Mouse (Mus musculus) forebrain, embryonic 14.5 days (tissue): ENCODE measurements around the gene Ndufa7. TPM values are rescaled to one million over a fixed set of nuclear protein-coding genes. Genes with fewer than 3 reads are reported as not detected.
A peak's percentile ranks its signal among the peaks of the same experiment; 100 is the strongest.

Experiments used
- ATAC-seq: fragments of 200-750 bp; cut with Nextera tagmentation; 2 replicates; pipeline ENCODE4 v1.8.0; 2017; ENCODE audit warnings: mild to moderate bottlenecking, moderate library complexity
- DNase-seq: peaks from one replicate; pipeline ENCODE4 v3.0.0-alpha.2; 2015; ENCODE audit warnings: low spot score
- H3K27ac ChIP-seq: fragments of 300-500 bp; sonication (generic); 2 replicates; pipeline ENCODE4 v1.5.1; 2014; ENCODE audit warnings: low read depth, mild to moderate bottlenecking, control low read depth, low read length, moderate library complexity
- H3K27me3 ChIP-seq: fragments of 300-500 bp; sonication (generic); replicated peaks from 2 replicates; pipeline ENCODE4 v1.6.1; 2014; ENCODE audit warnings: low read length, control low read depth, mixed read lengths; ENCODE audit not compliant: control insufficient read depth, insufficient read depth
- H3K36me3 ChIP-seq: fragments of 300-500 bp; sonication (generic); 2 replicates; pipeline ENCODE4 v1.6.1; 2014; ENCODE audit warnings: low read length, control low read depth; ENCODE audit not compliant: control insufficient read depth, insufficient read depth
- H3K4me1 ChIP-seq: fragments of 300-500 bp; sonication (generic); 2 replicates; pipeline ENCODE4 v1.6.1; 2014; ENCODE audit warnings: antibody characterized with exemption, low read length, control low read depth; ENCODE audit not compliant: control insufficient read depth, insufficient read depth
- H3K4me2 ChIP-seq: fragments of 300-500 bp; sonication (generic); 2 replicates; pipeline ENCODE4 v1.6.1; 2014; ENCODE audit warnings: mild to moderate bottlenecking, control low read depth, low read length
- H3K4me3 ChIP-seq: fragments of 300-500 bp; sonication (generic); 2 replicates; pipeline ENCODE4 v1.5.1; 2014; ENCODE audit warnings: low read depth, low read length, control low read depth
- H3K9ac ChIP-seq: fragments of 300-500 bp; sonication (generic); 2 replicates; pipeline ENCODE4 v1.6.1; 2014; ENCODE audit warnings: mild to moderate bottlenecking, low read length, control low read depth, moderate library complexity
- H3K9me3 ChIP-seq: fragments of 300-500 bp; sonication (generic); replicated peaks from 2 replicates; pipeline ENCODE4 v1.6.1; 2016; ENCODE audit warnings: low read length, control low read depth, mixed read lengths; ENCODE audit not compliant: control insufficient read depth
- WGBS: fragments of 180-500 bp; shearing (Covaris S2); extraction: QIAGEN DNeasy Blood & Tissue Kit; methylation state at CpG from one replicate; pipeline ENCODE4 v1.1.7; 2014; 5-methylcytosine and 5-hydroxymethylcytosine counted together
- polyA plus RNA-seq: library from polyadenylated mRNA; unstranded; fragments of >200 nt; fragmentation: Nextera tagmentation; extraction: Ambion mirVana; gene quantifications from 2 replicates; pipeline ENCODE4 v1.2.1, GENCODE M21; 2014

Ndufa7 gene
- polyA plus RNA-seq, result 461 and 608 TPM in 2 replicates

DNA sequence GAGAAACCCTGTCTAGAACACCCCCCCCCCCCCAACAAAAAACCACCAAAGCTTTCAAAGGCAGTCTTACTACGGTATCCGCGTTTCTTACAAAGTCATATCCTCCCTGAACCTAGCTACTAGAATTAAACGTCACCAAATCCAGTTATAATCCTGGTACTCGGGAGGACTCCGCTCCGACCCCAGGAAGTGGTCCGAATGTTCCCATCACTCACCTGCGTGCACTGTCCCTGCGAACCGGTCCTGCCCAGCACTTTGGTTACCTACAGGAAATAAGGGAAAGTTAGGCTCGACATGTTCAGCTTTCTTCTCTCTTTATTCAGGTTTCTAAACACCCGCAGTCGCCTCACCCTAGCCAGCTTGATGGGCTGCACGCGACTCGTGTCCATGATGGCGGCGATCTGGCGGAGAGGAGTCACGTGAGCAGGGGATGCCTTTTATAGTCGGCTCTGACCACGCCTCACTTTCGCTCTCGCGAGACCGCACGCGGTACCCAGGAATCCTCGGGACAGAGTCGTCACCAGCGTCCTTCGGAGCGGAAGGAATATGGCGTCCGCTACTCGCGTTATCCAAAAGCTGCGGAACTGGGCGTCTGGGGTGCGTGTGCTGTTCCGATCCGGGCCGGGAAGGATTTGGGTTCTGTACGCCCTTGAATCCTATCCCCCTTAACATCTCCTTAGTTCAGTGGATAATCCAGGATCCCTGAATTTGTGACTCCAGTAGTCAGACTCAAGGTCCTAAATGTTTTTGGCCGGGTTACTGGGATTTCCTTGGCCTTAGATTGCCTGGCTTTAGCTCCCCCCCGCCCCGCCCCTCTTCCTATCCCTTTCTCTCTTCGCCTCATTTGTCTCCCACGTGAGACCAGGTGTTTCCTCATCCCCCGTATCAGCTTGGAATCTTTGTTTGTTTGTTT, at the start of gene Ndufa7, which contains the start of gene Rps28:
Gene Ndufa7, plus strand, starts transcription at position 489 of the 913 bp plus-strand sequence.
Gene Rps28, minus strand, starts transcription at position 479 of the 913 bp plus-strand sequence.
- Histone ChIP-seq H3K4me3 (peak within 1 kb of the TSS; percentile 65), H3K27me3 (no peaks in the 10 kb centered on the region), H3K4me1 (peaks cover 12% of the 10 kb centered on the region), H3K9ac (peak within 1 kb of the TSS; percentile 78), H3K4me2 (peak within 1 kb of the TSS; percentile 93), H3K27ac (peak within 1 kb of the TSS; percentile 56; the same call in 1 of the 2 replicates), H3K9me3 (no peaks in the 10 kb centered on the region), H3K36me3 (peaks cover 57% of the 10 kb centered on the region)
- ATAC-seq (peak; percentile 96), DNase-seq (peak; percentile 98)
- 1% methylated on average over 51 of the region's 51 CpGs for WGBS

DNA sequence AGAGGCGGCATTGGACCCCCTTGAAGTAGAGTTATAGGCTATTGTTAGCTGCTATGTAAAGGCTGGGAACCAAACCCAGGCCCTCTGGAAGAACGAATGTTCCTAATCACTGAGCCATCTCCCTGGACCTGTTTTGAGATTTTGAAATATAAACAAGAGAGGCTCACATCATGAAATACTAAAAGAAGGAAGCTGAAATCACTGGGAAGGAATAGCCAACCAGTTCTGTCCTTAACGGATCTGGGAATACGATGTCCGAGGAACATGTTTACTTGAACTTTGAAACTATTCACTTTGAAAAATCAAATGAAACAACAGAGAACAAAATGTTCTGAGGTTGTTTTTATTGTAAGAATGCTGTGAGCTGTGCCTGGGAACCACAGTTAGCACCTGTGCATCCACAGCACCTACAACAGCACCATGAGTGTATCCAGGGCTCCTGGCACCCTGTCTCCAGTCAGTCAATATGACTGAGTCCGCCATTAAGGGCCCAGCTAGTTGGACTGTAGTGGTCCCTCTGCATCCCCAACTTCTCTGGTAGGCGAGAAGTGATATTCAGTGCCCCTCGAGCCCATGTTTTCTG, 49.7 kb upstream of the Ndufa7 start:
- peaks cover 7% of the 10 kb centered on the region; the same call in 1 of the 2 replicates for H3K4me1 ChIP-seq

DNA sequence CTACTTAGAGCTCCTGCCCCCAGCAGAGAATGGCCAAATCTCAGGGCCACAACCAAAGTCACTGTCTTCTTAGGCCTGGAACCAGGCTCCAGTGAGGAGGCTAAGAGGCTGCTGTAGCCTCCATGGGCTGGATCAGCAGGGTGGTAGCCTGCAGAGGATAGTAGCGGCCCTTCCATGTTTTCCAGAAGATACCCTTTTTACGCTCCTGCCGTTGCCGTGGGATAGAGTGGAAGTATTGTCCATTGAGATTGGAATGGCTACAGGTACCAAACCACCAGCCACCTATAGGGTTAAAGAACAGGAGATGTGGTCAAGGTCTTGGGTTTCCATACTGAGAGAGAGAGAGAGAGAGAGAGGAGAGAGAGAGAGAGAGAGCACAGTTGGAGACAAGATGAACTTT, 49.1 kb upstream of the Ndufa7 start:
- no peaks in the 10 kb centered on the region for H3K9me3 ChIP-seq
- ATAC-seq (no peak), DNase-seq (no peak)
- no peak overlapping the region for H3K9ac ChIP-seq
- no peak overlapping the region for H3K4me3 ChIP-seq
- no peaks in the 10 kb centered on the region for H3K27me3 ChIP-seq
- H3K4me1 ChIP-seq, result peaks cover 7% of the 10 kb centered on the region; the same call in 1 of the 2 replicates
- H3K27ac ChIP-seq, result no peak overlapping the region
- no peak overlapping the region for H3K4me2 ChIP-seq
- H3K36me3 ChIP-seq, result no peaks in the 10 kb centered on the region
- 95% methylated on average over 4 of the region's 4 CpGs for WGBS

More for the DNA sequence above, 49.7 kb upstream of the Ndufa7 start:
- Histone ChIP-seq H3K4me3 (no peak overlapping the region), H3K27me3 (no peaks in the 10 kb centered on the region), H3K9me3 (no peaks in the 10 kb centered on the region), H3K36me3 (no peaks in the 10 kb centered on the region), H3K4me2 (no peak overlapping the region), H3K9ac (no peak overlapping the region), H3K27ac (no peak overlapping the region)
- DNase-seq (no peak), ATAC-seq (no peak)
- WGBS, result 89% methylated on average over 8 of the region's 8 CpGs

DNA sequence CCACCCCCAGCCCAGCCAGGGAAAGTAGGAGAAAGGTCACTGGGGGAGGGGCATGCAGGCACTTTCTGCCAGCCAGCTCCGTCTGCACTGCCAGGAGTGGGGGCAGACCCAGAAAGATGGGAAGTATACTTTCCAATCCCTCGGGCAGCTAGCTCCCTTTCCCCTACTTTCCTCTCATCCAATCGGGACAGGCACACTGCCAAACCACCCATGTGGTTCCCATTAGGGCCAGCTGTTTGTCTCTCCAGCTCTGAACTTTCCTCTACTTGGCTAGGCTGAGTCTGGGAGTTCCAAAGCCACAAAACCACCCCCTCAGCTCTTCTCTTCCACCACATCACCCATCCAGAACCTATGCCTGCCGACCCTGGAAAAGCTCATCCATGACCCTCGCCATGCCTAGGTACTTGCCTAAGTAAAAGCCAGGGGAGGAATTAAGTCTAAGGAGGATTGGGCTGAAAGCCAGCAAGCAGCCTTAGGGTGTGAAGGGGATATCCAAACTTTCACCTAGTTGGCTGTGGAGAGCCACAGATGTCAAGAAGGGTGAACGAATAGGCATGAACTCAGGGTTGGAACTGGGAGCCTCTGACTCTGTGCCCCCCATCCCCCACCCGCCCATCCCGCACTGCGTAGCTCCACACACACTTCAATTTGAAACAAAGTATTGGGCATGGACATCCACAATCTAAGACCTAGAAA, 45.0 kb upstream of the Ndufa7 start:
- H3K4me2 ChIP-seq, result peak overlapping the region; percentile 12; the same call in 1 of the 2 replicates
- H3K4me3 ChIP-seq, result no peak overlapping the region
- no peaks in the 10 kb centered on the region for H3K27me3 ChIP-seq
- H3K27ac ChIP-seq, result peak overlapping the region; percentile 35; the same call in 1 of the 2 replicates
- no peaks in the 10 kb centered on the region for H3K9me3 ChIP-seq
- H3K36me3 ChIP-seq, result no peaks in the 10 kb centered on the region
- ATAC-seq (peak; percentile 72), DNase-seq (peak; percentile 88)
- 55% methylated on average over 9 of the region's 9 CpGs for WGBS
- H3K9ac ChIP-seq, result no peak overlapping the region
- H3K4me1 ChIP-seq, result peaks cover 12% of the 10 kb centered on the region; the same call in 1 of the 2 replicates

DNA sequence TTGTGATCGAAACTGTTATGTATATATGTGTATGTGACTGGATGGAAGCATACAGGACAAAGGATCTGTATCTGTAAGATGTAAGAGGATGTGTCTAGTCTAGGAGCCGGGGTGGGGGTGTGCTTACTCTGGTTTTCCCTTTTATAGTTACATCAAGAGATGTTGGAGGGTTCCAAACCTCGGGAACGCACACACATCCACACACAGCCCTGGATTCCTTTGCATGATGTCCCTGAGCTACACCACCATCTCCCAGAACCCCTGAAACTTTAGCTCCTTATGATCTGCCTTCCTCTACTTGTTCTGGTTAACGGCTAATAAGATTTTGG, 44.4 kb upstream of the Ndufa7 start:
- Histone ChIP-seq H3K27me3 (no peaks in the 10 kb centered on the region), H3K4me2 (no peak overlapping the region; the same call in 1 of the 2 replicates), H3K36me3 (no peaks in the 10 kb centered on the region), H3K9me3 (no peaks in the 10 kb centered on the region), H3K27ac (no peak overlapping the region), H3K4me1 (peaks cover 12% of the 10 kb centered on the region; the same call in 1 of the 2 replicates), H3K9ac (no peak overlapping the region), H3K4me3 (no peak overlapping the region)
- ATAC-seq, result no peak
- DNase-seq, result no peak
- WGBS, result 94% methylated on average over 5 of the region's 5 CpGs

DNA sequence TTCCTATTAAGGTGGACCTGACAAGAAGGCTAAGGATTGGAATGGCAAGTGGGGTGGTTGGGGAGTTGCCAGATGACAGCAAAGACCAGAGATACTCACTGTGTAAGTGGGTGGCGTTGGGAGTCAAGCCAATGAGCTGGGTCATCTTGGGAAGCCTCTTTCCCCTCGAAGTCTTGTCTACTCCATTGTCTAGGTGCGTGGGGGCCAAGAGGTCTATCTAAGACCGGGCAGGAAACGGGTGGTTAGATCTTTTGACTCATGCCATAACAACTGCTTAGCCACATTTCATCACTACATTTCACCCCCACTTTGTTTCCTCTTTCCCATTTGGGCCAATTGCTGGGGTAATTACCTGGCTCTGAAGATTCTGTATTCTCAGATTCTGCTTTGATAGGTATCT, 43.9 kb upstream of the Ndufa7 start:
- Histone ChIP-seq H3K9ac (no peak overlapping the region), H3K36me3 (no peaks in the 10 kb centered on the region), H3K4me1 (peaks cover 12% of the 10 kb centered on the region; the same call in 1 of the 2 replicates), H3K4me2 (peak overlapping the region; percentile 90; the same call in 1 of the 2 replicates), H3K27ac (no peak overlapping the region), H3K27me3 (no peaks in the 10 kb centered on the region), H3K4me3 (peak overlapping the region; percentile 39; the same call in 1 of the 2 replicates), H3K9me3 (no peaks in the 10 kb centered on the region)
- 87% methylated on average over 5 of the region's 5 CpGs for WGBS
- no peak for DNase-seq
- no peak for ATAC-seq

DNA sequence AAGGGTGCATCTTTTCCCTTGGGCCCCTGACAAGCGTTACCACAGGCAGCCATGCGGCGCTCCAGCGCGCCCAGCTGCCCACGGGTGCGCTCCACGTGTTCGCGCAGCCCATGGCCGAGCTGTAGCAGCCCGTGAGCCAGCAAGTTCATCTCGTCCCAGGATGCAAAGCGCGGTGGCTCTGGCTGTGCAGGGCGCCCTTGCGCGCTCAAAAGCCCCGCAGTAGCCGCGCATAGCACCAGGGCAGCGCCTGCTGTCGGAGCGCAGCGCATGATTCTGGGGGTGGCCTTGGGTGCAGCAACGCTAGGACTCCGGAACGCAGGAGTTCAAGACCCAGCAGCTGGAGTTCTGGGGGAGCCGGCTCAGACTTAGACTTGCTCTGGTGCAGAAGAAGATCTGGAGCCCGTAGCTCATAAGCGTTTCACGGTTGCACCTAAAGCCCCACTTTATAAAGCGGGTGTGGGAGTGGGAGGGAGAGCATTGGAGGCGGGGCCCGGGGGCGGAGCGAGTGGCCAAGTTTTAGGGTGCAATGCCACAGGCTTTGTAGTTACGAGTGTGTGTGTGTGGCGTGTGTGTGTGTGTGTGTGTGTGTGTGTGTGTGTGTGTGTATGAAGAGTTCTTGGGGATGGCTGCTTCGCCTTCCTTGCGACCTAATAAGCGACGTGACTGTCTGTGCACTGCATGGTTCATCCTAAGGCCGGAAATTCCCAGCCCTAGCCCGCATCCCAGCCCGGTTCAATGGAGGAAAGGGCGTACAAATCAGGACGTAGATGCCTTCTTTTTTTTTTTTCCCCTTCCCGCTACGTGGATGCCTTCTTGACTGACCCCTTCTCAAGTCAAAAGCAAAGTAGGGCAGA, 43.0 kb upstream of the Ndufa7 start, which contains the start of gene Angptl4:
Gene Angptl4, minus strand, starts transcription at position 707 of the 854 bp plus-strand sequence.
- peak within 1 kb of the TSS; percentile 90 for H3K4me2 ChIP-seq
- ATAC-seq, result peak; percentile 78
- peak; percentile 61 for DNase-seq
- under 1% methylated on average over 50 of the region's 50 CpGs for WGBS
- no peaks in the 10 kb centered on the region for H3K36me3 ChIP-seq
- peaks cover 12% of the 10 kb centered on the region; the same call in 1 of the 2 replicates for H3K4me1 ChIP-seq
- H3K9me3 ChIP-seq, result no peaks in the 10 kb centered on the region
- H3K27me3 ChIP-seq, result no peaks in the 10 kb centered on the region
- no peak within 1 kb of the TSS; the same call in 1 of the 2 replicates for H3K27ac ChIP-seq
- peak within 1 kb of the TSS; percentile 39 for H3K4me3 ChIP-seq
- H3K9ac ChIP-seq, result peak within 1 kb of the TSS; percentile 64

DNA sequence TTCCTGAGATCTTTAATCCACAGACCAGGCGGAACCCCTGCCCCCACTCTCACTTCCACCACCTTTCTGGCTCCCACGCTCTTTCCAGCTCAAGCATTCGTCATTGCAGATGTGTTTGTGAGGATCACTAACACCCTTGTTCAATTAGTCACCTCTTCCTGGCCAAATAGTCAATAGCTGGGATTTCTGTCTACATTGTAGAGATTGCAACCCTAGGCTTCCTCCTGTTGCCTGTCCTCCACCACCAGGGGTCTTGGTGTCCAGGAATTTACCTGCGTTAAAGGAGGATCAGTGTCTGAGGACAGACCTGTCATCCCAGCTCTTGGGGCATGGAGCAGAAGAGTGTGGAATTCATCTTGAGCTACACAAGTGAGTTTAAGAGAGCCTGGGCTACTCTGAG, 42.3 kb upstream of the Ndufa7 start:
- H3K27me3 ChIP-seq, result no peaks in the 10 kb centered on the region
- H3K4me2 ChIP-seq, result peak overlapping the region; percentile 90

More for the DNA sequence above, 42.3 kb upstream of the Ndufa7 start:
- H3K27ac ChIP-seq, result no peak overlapping the region
- DNase-seq (no peak), ATAC-seq (no peak)
- H3K4me1 ChIP-seq, result peaks cover 12% of the 10 kb centered on the region; the same call in 1 of the 2 replicates
- WGBS, result 42% methylated on average over 4 of the region's 4 CpGs
- H3K9ac ChIP-seq, result peak overlapping the region; percentile 64
- H3K4me3 ChIP-seq, result peak overlapping the region; percentile 39; the same call in 1 of the 2 replicates
- H3K36me3 ChIP-seq, result no peaks in the 10 kb centered on the region
- H3K9me3 ChIP-seq, result no peaks in the 10 kb centered on the region
